Mouse (Mus musculus): ENCODE measurements around the gene Hs6st2. TPM values are rescaled to one million over a fixed set of nuclear protein-coding genes. Genes with fewer than 3 reads are reported as not detected.
A peak's percentile ranks its signal among the peaks of the same experiment; 100 is the strongest.

Hs6st2 gene
- polyA plus RNA-seq (2012; ENCODE audit: insufficient read depth, low replicate concordance) = not detected in 2 replicates

DNA sequence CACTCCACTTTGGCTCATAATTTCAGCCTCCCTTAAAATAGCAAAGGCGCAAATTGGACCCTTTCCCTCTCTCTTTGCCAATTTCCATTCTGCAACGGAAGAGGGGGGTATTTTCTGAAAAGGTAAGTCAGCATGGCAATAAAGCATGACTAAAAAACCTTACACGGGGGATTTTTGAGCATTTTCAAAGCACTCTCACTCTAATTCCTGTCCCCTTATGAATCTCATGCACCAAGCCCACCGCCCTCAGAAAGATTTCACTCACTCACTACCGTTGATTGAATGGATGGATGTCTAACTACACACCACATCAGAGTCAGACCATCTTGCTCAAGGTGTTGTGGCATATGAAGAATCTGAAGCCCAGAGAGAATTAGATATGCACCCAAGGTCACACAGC is at the start of gene Hs6st2:
Gene Hs6st2 (minus strand): TSS at position 101 of the 400 bp plus-strand sequence.
- Histone ChIP-seq H3K4me3 (replicated peaks) (peak within 1 kb of the TSS; percentile 56), H3K9me3 (peaks cover 22% of the 10 kb centered on the region), H3K36me3 (replicated peaks; ENCODE audit: low read length) (no peaks in the 10 kb centered on the region), H3K4me1 (peaks cover 4% of the 10 kb centered on the region; the same call in 1 of the 2 replicates), H3K27me3 (replicated peaks) (peaks cover 61% of the 10 kb centered on the region)
- TF ChIP-seq FLI1 (IDR thresholded peaks at IDR 0.05; ENCODE audit: low read length) (no peak), GATA1 (IDR thresholded peaks at IDR 0.05; ENCODE audit: borderline replicate concordance, low read length) (no peak)

- H3K9me3 ChIP-seq = no peaks in the 10 kb centered on the region
- H3K4me3 ChIP-seq (replicated peaks) = no peak overlapping the region
- no peaks in the 10 kb centered on the region for H3K4me1 ChIP-seq
- no peaks in the 10 kb centered on the region for H3K36me3 ChIP-seq (replicated peaks; ENCODE audit: low read length)
- TF ChIP-seq FLI1 (IDR thresholded peaks at IDR 0.05; ENCODE audit: low read length) = no peak
- no peak for TF ChIP-seq GATA1 (IDR thresholded peaks at IDR 0.05; ENCODE audit: borderline replicate concordance, low read length)
- H3K27me3 ChIP-seq (replicated peaks) = peaks cover 3% of the 10 kb centered on the region
Observed at GRCm38 (mm10) chrX:51714086-51714745, 32.6 kb upstream of the Hs6st2 start.

- H3K4me3 ChIP-seq (replicated peaks) = no peak overlapping the region
- TF ChIP-seq FLI1 (IDR thresholded peaks at IDR 0.05; ENCODE audit: low read length) (no peak), GATA1 (IDR thresholded peaks at IDR 0.05; ENCODE audit: borderline replicate concordance, low read length) (no peak)
Observed at GRCm38 (mm10) chrX:51712996-51713395, 31.3 kb upstream of the Hs6st2 start.

GRCm38 (mm10) chrX:51702823-51703222 is 21.2 kb upstream of the Hs6st2 start:
- Histone ChIP-seq H3K9me3 (no peaks in the 10 kb centered on the region), H3K4me3 (replicated peaks) (no peak overlapping the region), H3K4me1 (no peaks in the 10 kb centered on the region), H3K27me3 (replicated peaks) (peaks cover 12% of the 10 kb centered on the region), H3K36me3 (replicated peaks; ENCODE audit: low read length) (no peaks in the 10 kb centered on the region)
- no peak for TF ChIP-seq GATA1 (IDR thresholded peaks at IDR 0.05; ENCODE audit: borderline replicate concordance, low read length)
- no peak for TF ChIP-seq FLI1 (IDR thresholded peaks at IDR 0.05; ENCODE audit: low read length)

More at GRCm38 (mm10) chrX:51712996-51713395, 31.3 kb upstream of the Hs6st2 start:
- Histone ChIP-seq H3K36me3 (replicated peaks; ENCODE audit: low read length) (no peaks in the 10 kb centered on the region), H3K9me3 (no peaks in the 10 kb centered on the region), H3K27me3 (replicated peaks) (peaks cover 7% of the 10 kb centered on the region), H3K4me1 (no peaks in the 10 kb centered on the region)

GRCm38 (mm10) chrX:51699079-51699478 is 17.4 kb upstream of the Hs6st2 start:
- no peak for TF ChIP-seq GATA1 (IDR thresholded peaks at IDR 0.05; ENCODE audit: borderline replicate concordance, low read length)
- no peak for TF ChIP-seq FLI1 (IDR thresholded peaks at IDR 0.05; ENCODE audit: low read length)
- no peaks in the 10 kb centered on the region for H3K4me1 ChIP-seq
- H3K4me3 ChIP-seq (replicated peaks) = no peak overlapping the region
- no peaks in the 10 kb centered on the region for H3K9me3 ChIP-seq
- H3K36me3 ChIP-seq (replicated peaks; ENCODE audit: low read length) = no peaks in the 10 kb centered on the region
- H3K27me3 ChIP-seq (replicated peaks) = peaks cover 17% of the 10 kb centered on the region

DNA sequence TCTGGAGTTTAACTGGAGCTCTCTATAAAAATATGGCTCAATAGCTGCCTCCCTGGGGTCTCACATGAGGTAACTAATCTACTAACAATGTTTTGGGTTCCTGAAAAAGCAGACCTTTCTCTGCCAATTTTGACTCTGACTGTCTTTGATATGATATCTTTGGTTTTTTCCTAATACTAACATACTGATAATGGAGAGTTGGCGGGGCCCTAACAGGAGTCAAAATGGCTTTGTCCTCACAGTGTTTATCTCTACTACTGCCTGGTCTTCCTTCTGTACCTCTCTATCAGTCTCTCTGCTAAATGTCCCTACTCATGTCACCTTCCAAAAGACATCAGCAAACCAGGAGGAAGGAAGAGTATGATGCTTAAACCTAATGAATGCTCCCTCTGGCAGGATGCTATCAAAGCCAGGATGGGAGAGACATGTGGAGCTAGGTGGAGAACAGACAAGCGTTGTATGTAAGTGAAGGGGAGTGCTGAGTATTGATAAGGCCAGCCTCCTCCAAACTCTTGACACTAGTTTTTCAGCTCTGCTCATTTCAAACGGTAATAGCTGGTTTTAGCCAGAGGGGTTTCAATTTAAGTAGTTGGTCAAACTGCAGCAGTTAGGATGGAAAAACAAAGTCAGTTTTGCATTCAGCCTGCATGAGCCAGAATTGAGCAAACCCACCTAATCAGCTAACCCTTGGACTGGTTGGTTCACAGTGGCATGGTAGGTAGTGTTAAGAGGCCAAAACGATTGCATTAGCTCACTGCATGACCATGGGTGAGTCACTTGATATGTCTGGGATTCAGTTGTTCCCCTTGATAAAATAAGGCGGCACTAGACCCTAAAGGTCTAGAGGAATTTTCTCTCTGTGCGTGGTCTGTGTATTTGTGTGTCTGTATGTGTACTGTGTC is 4.6 kb upstream of the Hs6st2 start:
- Histone ChIP-seq H3K36me3 (replicated peaks; ENCODE audit: low read length) (no peaks in the 10 kb centered on the region), H3K9me3 (peaks cover 1% of the 10 kb centered on the region), H3K27me3 (replicated peaks) (peaks cover 31% of the 10 kb centered on the region), H3K4me3 (replicated peaks) (no peak overlapping the region), H3K4me1 (no peaks in the 10 kb centered on the region)
- TF ChIP-seq GATA1 (IDR thresholded peaks at IDR 0.05; ENCODE audit: borderline replicate concordance, low read length) = no peak
- no peak for TF ChIP-seq FLI1 (IDR thresholded peaks at IDR 0.05; ENCODE audit: low read length)

DNA sequence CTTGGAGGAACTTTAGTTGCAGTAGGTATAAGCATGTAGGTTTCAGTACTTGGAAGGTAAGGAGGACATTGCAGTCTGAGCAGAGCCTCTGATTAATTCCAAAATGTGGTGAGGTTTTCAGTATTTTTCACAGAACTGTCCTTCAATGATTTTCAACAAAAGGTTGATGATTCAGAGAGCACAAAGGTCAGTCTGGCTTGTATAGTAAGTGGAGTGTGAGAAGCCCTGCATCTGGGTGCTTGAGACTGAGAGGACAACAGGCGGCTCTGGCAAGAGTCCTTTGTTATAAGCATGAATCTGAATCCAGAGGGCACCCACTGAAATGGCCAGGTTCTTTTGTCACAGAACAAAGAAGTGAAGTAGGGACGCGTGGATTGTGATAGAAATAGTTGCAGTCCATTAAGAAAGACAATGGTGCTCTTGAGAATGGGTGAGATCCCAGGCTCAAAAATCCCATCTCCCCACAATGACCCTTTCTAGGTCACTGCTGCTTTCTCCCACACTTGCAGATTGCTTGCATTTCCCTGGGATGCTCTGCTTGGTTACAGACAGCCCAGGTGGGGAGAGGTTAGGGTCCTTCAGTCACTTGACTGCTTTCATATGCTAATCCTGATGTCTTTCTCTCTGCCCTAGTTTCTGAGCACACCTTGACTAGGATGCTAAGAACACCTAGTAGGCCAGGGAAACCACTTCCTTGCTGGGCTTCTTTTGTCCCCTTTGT is 2.8 kb upstream of the Hs6st2 start:
- no peaks in the 10 kb centered on the region for H3K36me3 ChIP-seq (replicated peaks; ENCODE audit: low read length)
- no peak overlapping the region for H3K4me3 ChIP-seq (replicated peaks)
- H3K9me3 ChIP-seq = peaks cover 20% of the 10 kb centered on the region
- H3K4me1 ChIP-seq = peaks cover 4% of the 10 kb centered on the region; the same call in 1 of the 2 replicates
- TF ChIP-seq GATA1 (IDR thresholded peaks at IDR 0.05; ENCODE audit: borderline replicate concordance, low read length) (no peak), FLI1 (IDR thresholded peaks at IDR 0.05; ENCODE audit: low read length) (no peak)
- peaks cover 49% of the 10 kb centered on the region for H3K27me3 ChIP-seq (replicated peaks)

- Histone ChIP-seq H3K9me3 (peaks cover 22% of the 10 kb centered on the region), H3K27me3 (replicated peaks) (peaks cover 57% of the 10 kb centered on the region), H3K36me3 (replicated peaks; ENCODE audit: low read length) (no peaks in the 10 kb centered on the region), H3K4me3 (replicated peaks) (peak overlapping the region; percentile 56), H3K4me1 (peaks cover 4% of the 10 kb centered on the region; the same call in 1 of the 2 replicates)
- no peak for TF ChIP-seq GATA1 (IDR thresholded peaks at IDR 0.05; ENCODE audit: borderline replicate concordance, low read length)
- no peak for TF ChIP-seq FLI1 (IDR thresholded peaks at IDR 0.05; ENCODE audit: low read length)
Observed at GRCm38 (mm10) chrX:51681170-51681667, 437 bp downstream of the Hs6st2 start.

Data from megakaryocyte, embryonic 14.5 days (primary cell).